Mouse (Mus musculus): ENCODE measurements around the gene Arid5a.

GRCm38 (mm10) chr1:36307495-36308280 lies at the start of gene Arid5a:
- TF ChIP-seq HCFC1 (IDR thresholded peaks at IDR 0.05; ENCODE audit: borderline replicate concordance, insufficient read depth, low read length) (peak; percentile 94), MAFK (IDR thresholded peaks at IDR 0.05; ENCODE audit: insufficient read depth, low read depth, low read length) (no peak), ZC3H11A (IDR thresholded peaks at IDR 0.05; ENCODE audit: borderline replicate concordance, low read depth, low read length) (no peak), CHD2 (IDR thresholded peaks at IDR 0.05; ENCODE audit: low read depth, low read length) (no peak)

All from ES-E14 (cell line).